Mouse (Mus musculus): Measurements from ENCODE around the gene Mrgprb8. TPM values are rescaled to one million over a fixed set of nuclear protein-coding genes. Genes with fewer than 3 reads are reported as not detected.
"Not testable (repeated sequence)": the region's sequence is repeated elsewhere in the genome, so short reads cannot be mapped to it uniquely, and the experiment has no call there.

The Mrgprb8 gene
- not detected in 2 replicates for polyA plus RNA-seq (2016; fragmentation: Nextera tagmentation; extraction: Ambion mirVana)

GRCm38 (mm10) chr7:48388226-48388625 is at the start of gene Mrgprb8:
Gene Mrgprb8 (plus strand): TSS chr7:48388526.
- 73% methylated on average over 2 of the region's 2 CpGs for WGBS
- Histone ChIP-seq H3K4me1 (no peaks in the 10 kb centered on the region), H3K36me3 (replicated peaks) (no peaks in the 10 kb centered on the region), H3K27me3 (replicated peaks; ENCODE audit: low read depth, poor library complexity, severe bottlenecking) (no peaks in the 10 kb centered on the region), H3K9me3 (peaks cover 39% of the 10 kb centered on the region), H3K4me3 (no peak within 1 kb of the TSS), H3K27ac (replicated peaks) (no peak within 1 kb of the TSS)
- no peak for DNase-seq (ENCODE audit: low spot score)

GRCm38 (mm10) chr7:48435936-48436335 is 47.6 kb downstream of the Mrgprb8 start:
- H3K4me1 ChIP-seq; H3K4me3 ChIP-seq; DNase-seq (ENCODE audit: low spot score); H3K36me3 ChIP-seq (replicated peaks); H3K27me3 ChIP-seq (replicated peaks; ENCODE audit: low read depth, poor library complexity, severe bottlenecking); H3K27ac ChIP-seq (replicated peaks): not testable (repeated sequence)
- 86% methylated on average over 3 of the region's 3 CpGs for WGBS
- H3K9me3 ChIP-seq = peaks cover 36% of the 10 kb centered on the region

- WGBS = 55% methylated on average over 3 of the region's 3 CpGs
- H3K9me3 ChIP-seq = peaks cover 36% of the 10 kb centered on the region
These were observed 48.3 kb downstream of the Mrgprb8 start for GRCm38 (mm10) chr7:48436581-48436980.

More at GRCm38 (mm10) chr7:48436581-48436980, 48.3 kb downstream of the Mrgprb8 start:
- Histone ChIP-seq H3K4me3 (no peak overlapping the region), H3K36me3 (replicated peaks) (no peaks in the 10 kb centered on the region), H3K27ac (replicated peaks) (no peak overlapping the region), H3K4me1 (no peaks in the 10 kb centered on the region), H3K27me3 (replicated peaks; ENCODE audit: low read depth, poor library complexity, severe bottlenecking) (no peaks in the 10 kb centered on the region)
- no peak for DNase-seq (ENCODE audit: low spot score)

Other genes with a start within 250 kb of the Mrgprb8 start
- not detected in 2 replicates for gene Mrgprb5, start 219.5 kb upstream of the Mrgprb8 start, polyA plus RNA-seq (2016; fragmentation: Nextera tagmentation; extraction: Ambion mirVana)
- gene Mrgprb4, start 189.2 kb upstream of the Mrgprb8 start, polyA plus RNA-seq (2016; fragmentation: Nextera tagmentation; extraction: Ambion mirVana) = not detected in 2 replicates
- not detected in 2 replicates for gene Mrgprb1, start 67.8 kb downstream of the Mrgprb8 start, polyA plus RNA-seq (2016; fragmentation: Nextera tagmentation; extraction: Ambion mirVana)
- not detected in 2 replicates for gene Mrgprx2, start 110.8 kb downstream of the Mrgprb8 start, polyA plus RNA-seq (2016; fragmentation: Nextera tagmentation; extraction: Ambion mirVana)
- not detected in 2 replicates for gene Mrgprb2, start 169.6 kb downstream of the Mrgprb8 start, polyA plus RNA-seq (2016; fragmentation: Nextera tagmentation; extraction: Ambion mirVana)